Mouse (Mus musculus) CH12.LX (cell line): Measurements from ENCODE around the gene Fam163b. TPM values are rescaled to one million over a fixed set of nuclear protein-coding genes. Genes with fewer than 3 reads are reported as not detected.

Experiments used
- DNase-seq: peaks from one replicate; pipeline ENCODE4 v3.0.0-alpha.2; 2013; ENCODE audit errors: extremely low read depth
- H3K27ac ChIP-seq: 2 replicates; pipeline ENCODE4 v1.5.1; 2012; ENCODE audit warnings: low read depth, mild to moderate bottlenecking, control low read depth, moderate library complexity; ENCODE audit not compliant: insufficient read depth
- H3K27me3 ChIP-seq: replicated peaks from 2 replicates; pipeline ENCODE3; 2012; ENCODE audit warnings: inconsistent platforms
- H3K36me3 ChIP-seq, 2 experiments: replicated peaks in 1 of 2; 2 replicates each; pipeline versions ENCODE3 to v1.6.1; 2012; ENCODE audit warnings: inconsistent platforms in 1 of 2, low read length in 1 of 2, mild to moderate bottlenecking in 1 of 2, mixed read lengths in 1 of 2, moderate library complexity in 1 of 2; ENCODE audit not compliant: control insufficient read depth in 1 of 2, insufficient read depth in 1 of 2
- H3K4me1 ChIP-seq, 2 experiments: 2 replicates each; pipeline ENCODE4 v1.6.1; 2012; ENCODE audit warnings: inconsistent platforms in 1 of 2, moderate library complexity in 1 of 2; ENCODE audit not compliant: insufficient read depth in 2 of 2, control insufficient read depth in 1 of 2
- H3K4me2 ChIP-seq: 2 replicates; pipeline ENCODE4 v1.6.1; 2012; ENCODE audit warnings: low read depth, mild to moderate bottlenecking, control low read depth; ENCODE audit not compliant: poor library complexity, insufficient read depth, severe bottlenecking
- H3K4me3 ChIP-seq, 3 experiments: fragments of 150-350 bp in 1 of 3; sonication (generic) in 1 of 3; replicated peaks in 1 of 3; 2 replicates each; pipeline versions ENCODE3 to v1.5.1; 2011 to 2012; ENCODE audit warnings: low read depth in 2 of 3, low read length in 2 of 3, mild to moderate bottlenecking in 2 of 3, moderate library complexity in 2 of 3, control low read depth in 1 of 3, improper control_type of control experiment in 1 of 3, inconsistent platforms in 1 of 3, mixed read lengths in 1 of 3; ENCODE audit not compliant: poor library complexity in 1 of 3
- H3K79me2 ChIP-seq: replicated peaks from 2 replicates; pipeline ENCODE4 v1.6.1; 2012; ENCODE audit warnings: mild to moderate bottlenecking, moderate library complexity; ENCODE audit not compliant: control insufficient read depth, poor library complexity, insufficient read depth, severe bottlenecking; ENCODE audit errors: extremely low read depth
- H3K9ac ChIP-seq: 2 replicates; pipeline ENCODE4 v1.6.1; 2012; ENCODE audit warnings: low read depth, mild to moderate bottlenecking, control low read depth, moderate library complexity; ENCODE audit not compliant: insufficient read depth
- H3K9me3 ChIP-seq: replicated peaks from 2 replicates; pipeline ENCODE3; 2012; ENCODE audit warnings: low read length, inconsistent platforms, mixed read lengths
- CHD1 ChIP-seq: IDR thresholded peaks from 2 replicates; pipeline ENCODE4 v1.6.1; 2012; ENCODE audit warnings: low read depth, low read length, improper control_type of control experiment, inconsistent platforms
- CTCF ChIP-seq, 2 experiments: IDR thresholded peaks in 1 of 2; conservative IDR thresholded peaks in 1 of 2; 2 replicates each; pipeline ENCODE4 v1.5.1; 2011 to 2012; ENCODE audit warnings: low read depth in 2 of 2, low read length in 2 of 2, improper control_type of control experiment in 1 of 2, inconsistent platforms in 1 of 2, mild to moderate bottlenecking in 1 of 2, moderate library complexity in 1 of 2
- ETS1 ChIP-seq: conservative IDR thresholded peaks from 2 replicates; pipeline ENCODE4 v1.6.1; 2012; ENCODE audit warnings: low read depth, mild to moderate bottlenecking, inconsistent platforms, low read length, improper control_type of control experiment, moderate library complexity
- GABPA ChIP-seq: IDR thresholded peaks from 2 replicates; pipeline ENCODE4 v1.6.1; 2012; ENCODE audit warnings: low read depth, low read length, improper control_type of control experiment, inconsistent platforms; ENCODE audit not compliant: insufficient replicate concordance
- HCFC1 ChIP-seq: IDR thresholded peaks from 2 replicates; pipeline ENCODE4 v1.6.1; 2012; ENCODE audit warnings: low read depth, mild to moderate bottlenecking, inconsistent platforms, low read length, improper control_type of control experiment
- JUN ChIP-seq: IDR thresholded peaks from 2 replicates; pipeline ENCODE4 v1.6.1; 2011; ENCODE audit warnings: low read depth, mild to moderate bottlenecking, low read length, improper control_type of control experiment, moderate library complexity; ENCODE audit not compliant: insufficient read depth
- KAT2A ChIP-seq: IDR thresholded peaks from 2 replicates; pipeline ENCODE4 v1.6.1; 2012; ENCODE audit warnings: low read length, improper control_type of control experiment, inconsistent platforms; ENCODE audit not compliant: insufficient replicate concordance
- MAFK ChIP-seq: IDR thresholded peaks from 2 replicates; pipeline ENCODE4 v1.6.1; 2011; ENCODE audit warnings: low read length, improper control_type of control experiment; ENCODE audit not compliant: insufficient replicate concordance
- MAZ ChIP-seq: IDR thresholded peaks from 2 replicates; pipeline ENCODE4 v1.6.1; 2012; ENCODE audit warnings: low read depth, mild to moderate bottlenecking, inconsistent platforms, low read length, improper control_type of control experiment, moderate library complexity
- MXI1 ChIP-seq: IDR thresholded peaks from 2 replicates; pipeline ENCODE4 v1.6.1; 2011; ENCODE audit warnings: mild to moderate bottlenecking, low read depth, low read length, improper control_type of control experiment
- MYC ChIP-seq: IDR thresholded peaks from 2 replicates; pipeline ENCODE4 v1.6.1; 2011; ENCODE audit warnings: low read depth, mild to moderate bottlenecking, improper control_type of control experiment, low read length
- NELFE ChIP-seq: IDR thresholded peaks from 2 replicates; pipeline ENCODE4 v1.6.1; 2011; ENCODE audit warnings: low read depth, low read length, improper control_type of control experiment
- NRF1 ChIP-seq: IDR thresholded peaks from 2 replicates; pipeline ENCODE4 v1.6.1; 2014; ENCODE audit warnings: low read depth, mild to moderate bottlenecking, inconsistent platforms, low read length, improper control_type of control experiment, moderate library complexity
- POLR2AphosphoS2 ChIP-seq: IDR thresholded peaks from 2 replicates; pipeline ENCODE4 v1.6.1; 2011; ENCODE audit warnings: low read depth, low read length, improper control_type of control experiment
- RAD21 ChIP-seq: IDR thresholded peaks from 2 replicates; pipeline ENCODE4 v1.6.1; 2011; ENCODE audit warnings: low read depth, mild to moderate bottlenecking, low read length, improper control_type of control experiment, moderate library complexity
- SMC3 ChIP-seq: IDR thresholded peaks from 2 replicates; pipeline ENCODE4 v1.6.1; 2011; ENCODE audit warnings: low read depth, low read length, improper control_type of control experiment
- TCF12 ChIP-seq: IDR thresholded peaks from 2 replicates; pipeline ENCODE4 v1.6.1; 2014; ENCODE audit warnings: low read depth, mild to moderate bottlenecking, inconsistent platforms, low read length, improper control_type of control experiment
- USF1 ChIP-seq: IDR thresholded peaks from 2 replicates; pipeline ENCODE4 v1.6.1; 2014; ENCODE audit warnings: low read depth, mild to moderate bottlenecking, inconsistent platforms, low read length, improper control_type of control experiment
- ZC3H11A ChIP-seq: IDR thresholded peaks from 2 replicates; pipeline ENCODE4 v1.6.1; 2012; ENCODE audit warnings: low read depth, mild to moderate bottlenecking, inconsistent platforms, low read length, improper control_type of control experiment
- ZKSCAN1 ChIP-seq: IDR thresholded peaks from 2 replicates; pipeline ENCODE4 v1.6.1; 2012; ENCODE audit warnings: low read depth, inconsistent platforms, low read length, improper control_type of control experiment, borderline replicate concordance
- ZMIZ1 ChIP-seq: IDR thresholded peaks from 2 replicates; pipeline ENCODE4 v1.6.1; 2012; ENCODE audit warnings: low read depth, mild to moderate bottlenecking, inconsistent platforms, low read length, improper control_type of control experiment
- ZNF384 ChIP-seq: IDR thresholded peaks from 2 replicates; pipeline ENCODE4 v1.6.1; 2012; ENCODE audit warnings: low read depth, low read length, improper control_type of control experiment, inconsistent platforms
- dilution Hi-C: fragments of 300-500 bp; cut with MboI; formaldehyde crosslinking; loops from 2 replicates; pipeline ENCODE4 v1.14.3; 2020; ENCODE audit warnings: low sequenced_read_pairs; ENCODE audit not compliant: extremely low pct_unique_long_range_greater_than_20kb, extremely low pct_ligation_motif_present
- in situ Hi-C: fragments of 300-500 bp; cut with MboI; formaldehyde crosslinking; loops from 3 replicates; pipeline ENCODE4 v1.14.3; 2019; ENCODE audit warnings: low sequenced_read_pairs, low pct_ligation_motif_present, low pct_unique_long_range_greater_than_20kb, mixed read lengths
- polyA plus RNA-seq: library from polyadenylated mRNA; unstranded; fragments of >175 nt; gene quantifications from 2 replicates; pipeline ENCODE4 v1.2.1, GENCODE M21; 2012; ENCODE audit warnings: low read depth; ENCODE audit not compliant: insufficient read length
- total RNA-seq, 2 experiments: library from RNA; depleted of rRNA; stranded (reverse); fragments of 300-350 nt in 1 of 2; fragments of >200 nt in 1 of 2; gene quantifications; 2 replicates each; pipeline ENCODE4 v1.2.3; 2012 to 2014

Gene Fam163b
- total and polyA plus RNA-seq, 3 experiments = not detected

GRCm38 (mm10) chr2:27079152-27079584, 63.1 kb downstream of the Fam163b start, which contains the start of gene Adamtsl2:
Adamtsl2 (plus strand) TSS chr2:27079379.
- dilution Hi-C loops = no loop called here
- Histone ChIP-seq H3K4me1 (peaks cover 0 to 27% of the 10 kb centered on the region in 2 experiments; a peak in 3 of 4 replicates), H3K9ac (no peak within 1 kb of the TSS)
- TF ChIP-seq MXI1 (no peak), JUN (no peak), CTCF (conservative IDR thresholded peaks at IDR 0.05 in 1 of 2, IDR thresholded peaks at IDR 0.05 in 1 of 2; ENCODE audit: low read depth in 2 of 2, low read length in 2 of 2) (no peak), POLR2AphosphoS2 (no peak), SMC3 (no peak), HCFC1 (no peak), TCF12 (no peak), MYC (no peak), ZKSCAN1 (no peak), NELFE (no peak), ZNF384 (no peak), ZMIZ1 (no peak), RAD21 (no peak), CHD1 (no peak), GABPA (no peak), MAFK (no peak), MAZ (no peak), ETS1 (no peak), NRF1 (no peak)
- TF ChIP-seq, all 38 proteins: peak for 0
- no peaks in the 10 kb centered on the region for H3K9me3 ChIP-seq
- peaks cover 37% of the 10 kb centered on the region for H3K27me3 ChIP-seq
- H3K4me3 ChIP-seq = no peak within 1 kb of the TSS
- no peaks in the 10 kb centered on the region for H3K79me2 ChIP-seq
- no peak for DNase-seq
- H3K4me2 ChIP-seq = no peak within 1 kb of the TSS
- in situ Hi-C loops = loop anchor here (5.0 to 25.0 kb wide), 2 partner anchors 153 to 358 kb away; partner anchors contain the start of genes Brd3os and Vav2
- H3K27ac ChIP-seq = no peak within 1 kb of the TSS
- no peaks in the 10 kb centered on the region for H3K36me3 ChIP-seq

GRCm38 (mm10) chr2:27078312-27078711, 64.0 kb downstream of the Fam163b start:
- no peak for TF ChIP-seq MYC
- TF ChIP-seq MAFK = no peak
- TF ChIP-seq RAD21 = no peak
- TF ChIP-seq ZC3H11A = no peak
- TF ChIP-seq USF1 = no peak
- no peak for TF ChIP-seq CHD1
- no peak for TF ChIP-seq ZNF384
- no peak for TF ChIP-seq KAT2A
- no peak for TF ChIP-seq MXI1
- Histone ChIP-seq H3K4me3 (no peak overlapping the region), H3K27ac (no peak overlapping the region), H3K79me2 (no peaks in the 10 kb centered on the region), H3K27me3 (peaks cover 34% of the 10 kb centered on the region), H3K9ac (no peak overlapping the region), H3K4me1 (peaks cover 0 to 27% of the 10 kb centered on the region in 2 experiments; a peak in 3 of 4 replicates), H3K4me2 (no peak overlapping the region), H3K9me3 (no peaks in the 10 kb centered on the region), H3K36me3 (no peaks in the 10 kb centered on the region)
- in situ Hi-C loops (loop anchor here (5.0 to 25.0 kb wide), 2 partner anchors 154 to 359 kb away; partner anchors contain the start of genes Brd3os and Vav2), dilution Hi-C loops (no loop called here)
- DNase-seq = peak; percentile 9
